Mouse (Mus musculus) liver, embryonic 16.5 days (tissue): ENCODE measurements around the gene Rbfox2. TPM values are rescaled to one million over a fixed set of nuclear protein-coding genes. Genes with fewer than 3 reads are reported as not detected.

Experiments used
- ATAC-seq: fragments of 200-750 bp; cut with Nextera tagmentation; 2 replicates; pipeline ENCODE4 v1.8.0; 2017; ENCODE audit warnings: low read depth, mild to moderate bottlenecking, moderate number of reproducible peaks, moderate library complexity
- H3K27ac ChIP-seq: fragments of 300-500 bp; sonication (generic); 2 replicates; pipeline ENCODE4 v1.5.1; 2014; ENCODE audit warnings: mild to moderate bottlenecking, low read length
- H3K27me3 ChIP-seq: fragments of 300-500 bp; sonication (generic); 2 replicates; pipeline ENCODE4 v1.6.1; 2014; ENCODE audit warnings: low read depth, low read length, mixed read lengths; ENCODE audit not compliant: control insufficient read depth, insufficient read depth
- H3K36me3 ChIP-seq: fragments of 300-500 bp; sonication (generic); 2 replicates; pipeline ENCODE4 v1.6.1; 2014; ENCODE audit warnings: mild to moderate bottlenecking; ENCODE audit not compliant: control insufficient read depth, insufficient read depth
- H3K4me1 ChIP-seq: fragments of 300-500 bp; sonication (generic); 2 replicates; pipeline ENCODE4 v1.6.1; 2014; ENCODE audit warnings: low read depth, low read length, mixed read lengths; ENCODE audit not compliant: control insufficient read depth
- H3K4me2 ChIP-seq: fragments of 300-500 bp; sonication (generic); 2 replicates; pipeline ENCODE4 v1.6.1; 2014; ENCODE audit warnings: low read depth, low read length, mixed read lengths
- H3K4me3 ChIP-seq: fragments of 300-500 bp; sonication (generic); 2 replicates; pipeline ENCODE4 v1.5.1; 2014; ENCODE audit warnings: low read depth, mild to moderate bottlenecking, low read length
- H3K9ac ChIP-seq: fragments of 300-500 bp; sonication (generic); 2 replicates; pipeline ENCODE4 v1.6.1; 2014; ENCODE audit warnings: low read depth, low read length
- H3K9me3 ChIP-seq: fragments of 300-500 bp; sonication (generic); replicated peaks from 2 replicates; pipeline ENCODE4 v1.6.1; 2016; ENCODE audit warnings: low read length; ENCODE audit not compliant: control insufficient read depth
- WGBS: fragments of 180-500 bp; shearing (Covaris S2); extraction: QIAGEN DNeasy Blood & Tissue Kit; methylation state at CpG from one replicate; pipeline ENCODE4 v1.1.7; 2014; ENCODE audit not compliant: insufficient replicate concordance; 5-methylcytosine and 5-hydroxymethylcytosine counted together
- polyA plus RNA-seq: library from polyadenylated mRNA; unstranded; fragments of >200 nt; fragmentation: Nextera tagmentation; extraction: Ambion mirVana; gene quantifications from 2 replicates; pipeline ENCODE4 v1.2.1, GENCODE M21; 2015

The Rbfox2 gene
- polyA plus RNA-seq, 1 experiment from 2014 or later = 12.7 TPM

- ATAC-seq = no peak
- Histone ChIP-seq H3K27me3 (no peaks in the 10 kb centered on the region), H3K9me3 (no peaks in the 10 kb centered on the region), H3K36me3 (no peaks in the 10 kb centered on the region), H3K4me1 (no peaks in the 10 kb centered on the region), H3K27ac (no peak overlapping the region), H3K4me2 (no peak overlapping the region), H3K9ac (no peak overlapping the region), H3K4me3 (no peak overlapping the region)
- 19% methylated on average over 3 of the region's 3 CpGs for WGBS
These were observed 266.0 kb downstream of the Rbfox2 start for GRCm38 (mm10) chr15:77040784-77041183.

GRCm38 (mm10) chr15:77039211-77039700 is 267.5 kb downstream of the Rbfox2 start:
- H3K4me1 ChIP-seq = no peaks in the 10 kb centered on the region
- no peaks in the 10 kb centered on the region for H3K36me3 ChIP-seq
- no peaks in the 10 kb centered on the region for H3K9me3 ChIP-seq
- 79% methylated on average over 6 of the region's 9 CpGs for WGBS
- no peaks in the 10 kb centered on the region for H3K27me3 ChIP-seq
- no peak overlapping the region for H3K27ac ChIP-seq
- H3K4me3 ChIP-seq = no peak overlapping the region
- no peak overlapping the region for H3K4me2 ChIP-seq
- no peak overlapping the region for H3K9ac ChIP-seq
- ATAC-seq = no peak

GRCm38 (mm10) chr15:77037278-77038161 is 269.3 kb downstream of the Rbfox2 start:
- WGBS = 13% methylated on average over 11 of the region's 11 CpGs
- no peaks in the 10 kb centered on the region for H3K4me1 ChIP-seq
- no peak overlapping the region for H3K9ac ChIP-seq
- no peak overlapping the region for H3K4me2 ChIP-seq
- H3K9me3 ChIP-seq = no peaks in the 10 kb centered on the region
- no peaks in the 10 kb centered on the region for H3K27me3 ChIP-seq
- no peak overlapping the region for H3K4me3 ChIP-seq
- H3K27ac ChIP-seq = no peak overlapping the region; the same call in 1 of the 2 replicates
- ATAC-seq = no peak
- no peaks in the 10 kb centered on the region for H3K36me3 ChIP-seq

- Histone ChIP-seq H3K4me3 (no peak overlapping the region), H3K27ac (no peak overlapping the region; the same call in 1 of the 2 replicates), H3K4me2 (no peak overlapping the region), H3K36me3 (no peaks in the 10 kb centered on the region), H3K4me1 (no peaks in the 10 kb centered on the region), H3K27me3 (no peaks in the 10 kb centered on the region), H3K9ac (no peak overlapping the region), H3K9me3 (no peaks in the 10 kb centered on the region)
- no peak for ATAC-seq
- 47% methylated on average over 2 of the region's 2 CpGs for WGBS
These were observed 269.9 kb downstream of the Rbfox2 start for GRCm38 (mm10) chr15:77036989-77037277.

- no peaks in the 10 kb centered on the region for H3K27me3 ChIP-seq
- no peaks in the 10 kb centered on the region for H3K9me3 ChIP-seq
- no peaks in the 10 kb centered on the region for H3K36me3 ChIP-seq
- H3K4me2 ChIP-seq = no peak overlapping the region
- H3K9ac ChIP-seq = no peak overlapping the region
- H3K27ac ChIP-seq = no peak overlapping the region; the same call in 1 of the 2 replicates
- no peaks in the 10 kb centered on the region for H3K4me1 ChIP-seq
- 0 out of 2 replicates have a peak, but pooled peaks have one; percentile 9 for ATAC-seq
- no peak overlapping the region for H3K4me3 ChIP-seq
- 60% methylated on average over 11 of the region's 11 CpGs for WGBS
These were observed 270.4 kb downstream of the Rbfox2 start for GRCm38 (mm10) chr15:77036320-77036988.

- Histone ChIP-seq H3K27me3 (no peaks in the 10 kb centered on the region), H3K27ac (no peak overlapping the region), H3K4me1 (no peaks in the 10 kb centered on the region), H3K4me2 (no peak overlapping the region), H3K9me3 (no peaks in the 10 kb centered on the region), H3K36me3 (no peaks in the 10 kb centered on the region), H3K9ac (no peak overlapping the region), H3K4me3 (no peak overlapping the region)
- 51% methylated on average over 3 of the region's 3 CpGs for WGBS
- ATAC-seq = no peak
These were observed 271.2 kb downstream of the Rbfox2 start for GRCm38 (mm10) chr15:77035643-77036042.

GRCm38 (mm10) chr15:77034526-77034925 is 272.3 kb downstream of the Rbfox2 start:
- Histone ChIP-seq H3K36me3 (no peaks in the 10 kb centered on the region), H3K9me3 (no peaks in the 10 kb centered on the region), H3K4me1 (no peaks in the 10 kb centered on the region), H3K27ac (no peak overlapping the region), H3K4me2 (no peak overlapping the region), H3K27me3 (no peaks in the 10 kb centered on the region), H3K9ac (no peak overlapping the region), H3K4me3 (no peak overlapping the region)
- WGBS = 55% methylated on average over 6 of the region's 6 CpGs
- no peak for ATAC-seq

- H3K27me3 ChIP-seq = no peaks in the 10 kb centered on the region
- H3K27ac ChIP-seq = no peak overlapping the region
- no peaks in the 10 kb centered on the region for H3K4me1 ChIP-seq
- 45% methylated on average over 3 of the region's 3 CpGs for WGBS
- no peak for ATAC-seq
- no peak overlapping the region for H3K4me3 ChIP-seq
- H3K9ac ChIP-seq = no peak overlapping the region
- H3K9me3 ChIP-seq = no peaks in the 10 kb centered on the region
- no peak overlapping the region for H3K4me2 ChIP-seq
- no peaks in the 10 kb centered on the region for H3K36me3 ChIP-seq
These were observed 275.5 kb downstream of the Rbfox2 start for GRCm38 (mm10) chr15:77031271-77031670.
